Mouse (Mus musculus): ENCODE data around the gene Slc25a11.
A peak's percentile ranks its signal among the peaks of the same experiment; 100 is the strongest.

Gene Slc25a11

GRCm38 (mm10) chr11:70667271-70668150, 20.2 kb upstream of the Slc25a11 start:
- no peak for DNase-seq (ENCODE audit: low spot score)

GRCm38 (mm10) chr11:70666687-70667086, 19.4 kb upstream of the Slc25a11 start:
- DNase-seq (ENCODE audit: low spot score) = no peak

GRCm38 (mm10) chr11:70664741-70665140, 17.5 kb upstream of the Slc25a11 start:
- DNase-seq (ENCODE audit: low spot score) = no peak

- DNase-seq (ENCODE audit: low spot score) = no peak
Measured at GRCm38 (mm10) chr11:70663957-70664356, 16.7 kb upstream of the Slc25a11 start.

- no peak for DNase-seq (ENCODE audit: low spot score)
Measured at GRCm38 (mm10) chr11:70663101-70663500, 15.8 kb upstream of the Slc25a11 start.

GRCm38 (mm10) chr11:70660571-70660970, 13.3 kb upstream of the Slc25a11 start:
- no peak for DNase-seq (ENCODE audit: low spot score)

- no peak for DNase-seq (ENCODE audit: low spot score)
Measured at GRCm38 (mm10) chr11:70658942-70659341, 11.7 kb upstream of the Slc25a11 start.

GRCm38 (mm10) chr11:70658521-70658920, 11.2 kb upstream of the Slc25a11 start:
- no peak for DNase-seq (ENCODE audit: low spot score)

- DNase-seq (ENCODE audit: low spot score) = no peak
Measured at GRCm38 (mm10) chr11:70657991-70658390, 10.7 kb upstream of the Slc25a11 start.

GRCm38 (mm10) chr11:70657573-70657972, 10.3 kb upstream of the Slc25a11 start:
- DNase-seq (ENCODE audit: low spot score) = no peak

GRCm38 (mm10) chr11:70656964-70657363, 9.7 kb upstream of the Slc25a11 start, which contains the start of gene Eno3:
Gene Eno3, plus strand, starts transcription at chr11:70657202.
- no peak for DNase-seq (ENCODE audit: low spot score)

- DNase-seq (ENCODE audit: low spot score) = peak; percentile 54
Measured at GRCm38 (mm10) chr11:70656456-70656927, 9.2 kb upstream of the Slc25a11 start.

- peak; percentile 69 for DNase-seq (ENCODE audit: low spot score)
Measured at GRCm38 (mm10) chr11:70655571-70656455, 8.5 kb upstream of the Slc25a11 start.

- DNase-seq (ENCODE audit: low spot score) = peak; percentile 85
Measured at GRCm38 (mm10) chr11:70654923-70655570, 7.8 kb upstream of the Slc25a11 start.

GRCm38 (mm10) chr11:70654198-70654922, 7.1 kb upstream of the Slc25a11 start, which contains the start of gene Pfn1:
Gene Pfn1, minus strand, starts transcription at chr11:70654644.
- DNase-seq (ENCODE audit: low spot score) = peak; percentile 78

GRCm38 (mm10) chr11:70653345-70654197, 6.3 kb upstream of the Slc25a11 start:
- peak; percentile 73 for DNase-seq (ENCODE audit: low spot score)

GRCm38 (mm10) chr11:70652884-70653344, 5.6 kb upstream of the Slc25a11 start:
- no peak for DNase-seq (ENCODE audit: low spot score)

- DNase-seq (ENCODE audit: low spot score) = no peak
Measured at GRCm38 (mm10) chr11:70652029-70652883, 5.0 kb upstream of the Slc25a11 start.

- no peak for DNase-seq (ENCODE audit: low spot score)
Measured at GRCm38 (mm10) chr11:70651391-70651790, 4.1 kb upstream of the Slc25a11 start.

Measured in ovary, postnatal 36 days (tissue).